Mouse (Mus musculus) stomach, postnatal 0 days (tissue): ENCODE results near the gene Uvrag.

ENCODE experiments used
- CTCF ChIP-seq: IDR thresholded peaks from 2 replicates; pipeline ENCODE4 v1.5.1; 2016; ENCODE audit warnings: antibody characterized with exemption, low read depth, mild to moderate bottlenecking, moderate library complexity
- EP300 ChIP-seq: optimal IDR thresholded peaks from 2 replicates; pipeline ENCODE3; 2016; ENCODE audit warnings: antibody characterized with exemption

GRCm38 (mm10) chr7:98870791-98871190 is 270.1 kb downstream of the Uvrag start:
- TF ChIP-seq CTCF (no peak), EP300 (no peak)
